Mouse (Mus musculus) limb, embryonic 12.5 days (tissue): ENCODE measurements around the gene Dcp1a. TPM values are rescaled to one million over a fixed set of nuclear protein-coding genes. Genes with fewer than 3 reads are reported as not detected.

Source experiments
- ATAC-seq: fragments of 200-750 bp; cut with Nextera tagmentation; 2 replicates; pipeline ENCODE4 v1.8.0; 2017; ENCODE audit warnings: low read depth, moderate TSS enrichment; ENCODE audit not compliant: insufficient number of reproducible peaks, insufficient read depth, low FRiP score, low TSS enrichment
- H3K27ac ChIP-seq: fragments of 300-500 bp; sonication (generic); 2 replicates; pipeline ENCODE4 v1.5.1; 2016; ENCODE audit warnings: mild to moderate bottlenecking, moderate library complexity
- H3K27me3 ChIP-seq: fragments of 300-500 bp; sonication (generic); 2 replicates; pipeline ENCODE4 v1.6.1; 2016; ENCODE audit warnings: mild to moderate bottlenecking, moderate library complexity
- H3K36me3 ChIP-seq: fragments of 300-500 bp; sonication (generic); 2 replicates; pipeline ENCODE4 v1.6.1; 2016; ENCODE audit warnings: mild to moderate bottlenecking, moderate library complexity
- H3K4me1 ChIP-seq: fragments of 300-500 bp; sonication (generic); replicated peaks from 2 replicates; pipeline ENCODE4 v1.6.1; 2016
- H3K4me2 ChIP-seq: fragments of 300-500 bp; sonication (generic); 2 replicates; pipeline ENCODE4 v1.6.1; 2016; ENCODE audit warnings: mild to moderate bottlenecking, moderate library complexity
- H3K4me3 ChIP-seq: fragments of 300-500 bp; sonication (generic); replicated peaks from 2 replicates; pipeline ENCODE4 v1.5.1; 2016; ENCODE audit warnings: mild to moderate bottlenecking
- H3K9ac ChIP-seq: fragments of 300-500 bp; sonication (generic); replicated peaks from 2 replicates; pipeline ENCODE4 v1.6.1; 2016; ENCODE audit warnings: mild to moderate bottlenecking, moderate library complexity
- H3K9me3 ChIP-seq: fragments of 300-500 bp; sonication (generic); 2 replicates; pipeline ENCODE4 v1.6.1; 2016; ENCODE audit warnings: mild to moderate bottlenecking, moderate library complexity
- WGBS: fragments of 180-500 bp; shearing (Covaris S2); methylation state at CpG from one replicate; pipeline ENCODE4 v1.1.7; 2016; 5-methylcytosine and 5-hydroxymethylcytosine counted together
- polyA plus RNA-seq: library from polyadenylated mRNA; unstranded; fragments of >200 nt; fragmentation: Nextera tagmentation; extraction: Ambion mirVana; gene quantifications from 2 replicates; pipeline ENCODE4 v1.2.1, GENCODE M21; 2016

Dcp1a gene
- polyA plus RNA-seq, 1 experiment from 2014 or later = 38.1 TPM

GRCm38 (mm10) chr14:30560803-30561389 is 81.6 kb downstream of the Dcp1a start:
- no peaks in the 10 kb centered on the region for H3K4me1 ChIP-seq
- no peaks in the 10 kb centered on the region for H3K9me3 ChIP-seq
- H3K27ac ChIP-seq = no peak overlapping the region
- no peak overlapping the region for H3K9ac ChIP-seq
- no peak overlapping the region for H3K4me3 ChIP-seq
- no peaks in the 10 kb centered on the region for H3K27me3 ChIP-seq
- H3K4me2 ChIP-seq = no peak overlapping the region
- peaks cover 91% of the 10 kb centered on the region for H3K36me3 ChIP-seq
- ATAC-seq = no peak
- 95% methylated on average over 13 of the region's 13 CpGs for WGBS

GRCm38 (mm10) chr14:30561470-30562187 is 82.3 kb downstream of the Dcp1a start:
- Histone ChIP-seq H3K4me3 (no peak overlapping the region), H3K9ac (no peak overlapping the region), H3K4me2 (no peak overlapping the region), H3K4me1 (no peaks in the 10 kb centered on the region), H3K27ac (no peak overlapping the region), H3K36me3 (peaks cover 91% of the 10 kb centered on the region), H3K9me3 (no peaks in the 10 kb centered on the region), H3K27me3 (no peaks in the 10 kb centered on the region)
- WGBS = 94% methylated on average over 14 of the region's 14 CpGs
- no peak for ATAC-seq

- Histone ChIP-seq H3K27ac (no peak overlapping the region), H3K4me3 (no peak overlapping the region), H3K27me3 (no peaks in the 10 kb centered on the region), H3K36me3 (peaks cover 91% of the 10 kb centered on the region), H3K9ac (no peak overlapping the region), H3K9me3 (no peaks in the 10 kb centered on the region), H3K4me2 (no peak overlapping the region), H3K4me1 (no peaks in the 10 kb centered on the region)
- ATAC-seq = no peak
These were observed 83.0 kb downstream of the Dcp1a start for GRCm38 (mm10) chr14:30562343-30562742.

DNA sequence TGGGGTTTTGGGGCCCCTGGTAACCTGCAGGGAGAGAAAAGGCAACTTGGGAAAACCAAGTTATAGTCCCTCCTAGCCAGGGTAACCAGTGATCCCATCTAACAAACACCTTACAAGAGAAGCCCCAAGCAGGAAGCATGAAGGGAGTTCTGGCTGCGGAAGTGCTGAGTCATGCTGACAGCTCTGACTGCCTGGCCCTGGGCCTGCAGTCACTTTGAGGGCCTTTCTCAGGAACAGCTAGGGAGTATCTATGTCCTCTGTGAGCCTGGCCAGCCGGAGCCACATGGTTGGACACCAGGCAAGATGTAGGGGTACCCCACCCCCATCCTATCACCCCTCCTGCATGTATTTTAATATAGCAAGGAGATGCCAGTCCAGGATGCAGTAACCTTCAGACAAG is 85.1 kb downstream of the Dcp1a start:
- H3K27me3 ChIP-seq = no peaks in the 10 kb centered on the region
- H3K36me3 ChIP-seq = peaks cover 91% of the 10 kb centered on the region
- no peak overlapping the region for H3K4me2 ChIP-seq
- no peak overlapping the region for H3K4me3 ChIP-seq
- H3K27ac ChIP-seq = no peak overlapping the region
- H3K9ac ChIP-seq = no peak overlapping the region
- 86% methylated on average over 2 of the region's 2 CpGs for WGBS
- no peaks in the 10 kb centered on the region for H3K9me3 ChIP-seq
- no peaks in the 10 kb centered on the region for H3K4me1 ChIP-seq
- no peak for ATAC-seq

DNA sequence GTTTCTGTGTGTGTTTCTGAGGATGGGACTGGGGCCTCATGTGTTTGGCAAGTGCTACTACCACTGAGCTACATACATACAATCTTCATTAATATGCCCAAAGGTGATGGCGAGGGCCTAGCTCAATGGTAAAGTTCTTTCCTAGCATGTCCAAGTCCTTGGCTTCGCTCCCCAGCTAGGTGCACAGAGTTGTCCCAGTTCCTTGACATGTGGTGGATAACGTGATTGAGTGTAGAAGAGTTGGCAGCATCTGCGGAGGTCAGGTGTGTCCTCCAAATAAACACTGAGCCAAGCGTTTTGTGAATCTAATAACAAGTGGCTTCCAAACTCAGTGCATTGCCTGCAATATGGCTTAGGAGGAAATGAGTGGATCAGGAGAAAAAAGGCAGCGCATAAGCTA is 87.0 kb downstream of the Dcp1a start:
- H3K27me3 ChIP-seq = no peaks in the 10 kb centered on the region
- H3K9me3 ChIP-seq = no peaks in the 10 kb centered on the region
- ATAC-seq = no peak
- no peak overlapping the region for H3K4me3 ChIP-seq
- no peaks in the 10 kb centered on the region for H3K4me1 ChIP-seq
- no peak overlapping the region for H3K4me2 ChIP-seq
- H3K36me3 ChIP-seq = peaks cover 90% of the 10 kb centered on the region
- H3K9ac ChIP-seq = no peak overlapping the region
- no peak overlapping the region for H3K27ac ChIP-seq
- 84% methylated on average over 6 of the region's 6 CpGs for WGBS

- Histone ChIP-seq H3K9me3 (no peaks in the 10 kb centered on the region), H3K27ac (no peak overlapping the region), H3K4me1 (no peaks in the 10 kb centered on the region), H3K27me3 (no peaks in the 10 kb centered on the region), H3K4me2 (no peak overlapping the region), H3K4me3 (no peak overlapping the region), H3K36me3 (peaks cover 99% of the 10 kb centered on the region), H3K9ac (no peak overlapping the region)
- WGBS = 87% methylated on average over 9 of the region's 9 CpGs
- ATAC-seq = no peak
These were observed 88.7 kb downstream of the Dcp1a start for GRCm38 (mm10) chr14:30568016-30568415.

GRCm38 (mm10) chr14:30570303-30570702 is 91.0 kb downstream of the Dcp1a start:
- Histone ChIP-seq H3K4me2 (no peak overlapping the region), H3K4me3 (no peak overlapping the region), H3K27me3 (no peaks in the 10 kb centered on the region), H3K36me3 (peaks cover 97% of the 10 kb centered on the region), H3K27ac (no peak overlapping the region), H3K4me1 (no peaks in the 10 kb centered on the region), H3K9me3 (no peaks in the 10 kb centered on the region), H3K9ac (no peak overlapping the region)
- 86% methylated on average over 9 of the region's 9 CpGs for WGBS
- ATAC-seq = no peak

- no peak overlapping the region for H3K9ac ChIP-seq
- 0 out of 2 replicates have a peak, but pooled peaks cover 5% of the 10 kb centered on the region for H3K4me1 ChIP-seq
- H3K4me2 ChIP-seq = no peak overlapping the region
- no peaks in the 10 kb centered on the region for H3K27me3 ChIP-seq
- H3K36me3 ChIP-seq = peaks cover 90% of the 10 kb centered on the region
- 92% methylated on average over 10 of the region's 10 CpGs for WGBS
- no peaks in the 10 kb centered on the region for H3K9me3 ChIP-seq
- ATAC-seq = no peak
- H3K4me3 ChIP-seq = no peak overlapping the region
- no peak overlapping the region for H3K27ac ChIP-seq
These were observed 92.9 kb downstream of the Dcp1a start for GRCm38 (mm10) chr14:30572253-30572652.

DNA sequence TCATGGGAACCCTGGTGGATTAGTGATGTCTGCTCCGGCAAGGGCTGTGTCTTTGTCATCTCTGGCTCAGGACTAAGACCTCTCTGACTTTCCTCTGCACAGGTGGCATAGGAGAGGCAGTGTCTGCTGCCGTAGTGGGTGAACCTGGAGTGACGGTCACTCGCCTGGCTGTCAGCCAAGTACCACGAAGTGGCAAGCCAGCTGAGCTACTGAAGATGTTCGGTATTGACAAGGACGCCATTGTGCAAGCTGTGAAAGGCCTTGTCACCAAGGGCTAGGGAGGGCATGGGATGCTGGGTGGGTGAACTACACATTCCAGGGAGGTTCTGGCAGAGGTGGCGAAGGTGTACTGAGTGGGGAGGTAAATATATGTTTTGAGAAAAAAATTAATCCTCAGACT is 93.9 kb downstream of the Dcp1a start:
- no peak overlapping the region for H3K27ac ChIP-seq
- ATAC-seq = no peak
- no peak overlapping the region for H3K9ac ChIP-seq
- H3K9me3 ChIP-seq = no peaks in the 10 kb centered on the region
- H3K4me1 ChIP-seq = 0 out of 2 replicates have a peak, but pooled peaks cover 9% of the 10 kb centered on the region
- no peak overlapping the region for H3K4me2 ChIP-seq
- H3K4me3 ChIP-seq = no peak overlapping the region
- peaks cover 80% of the 10 kb centered on the region for H3K36me3 ChIP-seq
- H3K27me3 ChIP-seq = no peaks in the 10 kb centered on the region
- 85% methylated on average over 8 of the region's 8 CpGs for WGBS

DNA sequence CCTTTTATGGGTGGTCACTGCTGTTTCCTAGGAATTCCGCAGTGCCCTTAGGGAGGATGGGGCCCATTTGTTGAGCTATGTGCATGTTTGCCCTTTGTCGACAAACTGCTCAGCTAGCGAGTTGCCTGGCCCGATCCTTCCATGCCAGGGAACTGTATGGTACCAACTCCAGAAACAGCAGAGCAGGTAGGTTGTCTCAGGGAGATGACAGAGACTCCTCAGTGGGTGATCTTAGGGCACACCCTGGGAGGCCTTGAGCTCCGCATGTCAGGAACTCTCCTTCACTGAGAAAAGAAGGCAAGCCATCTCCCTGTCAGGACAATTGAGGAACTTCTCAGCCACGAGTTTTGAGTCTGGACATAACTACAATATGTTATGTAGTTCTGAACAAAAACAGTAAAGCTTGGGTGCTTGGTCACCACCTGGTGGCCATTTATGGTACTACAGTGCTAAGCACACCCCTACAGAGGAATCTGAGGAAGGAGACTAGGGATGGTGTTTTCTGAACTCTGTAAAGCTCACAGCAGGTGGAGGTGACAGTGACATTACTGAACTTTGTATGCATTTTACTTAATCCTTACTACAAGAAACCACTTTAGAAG is 94.7 kb downstream of the Dcp1a start:
- Histone ChIP-seq H3K4me1 (0 out of 2 replicates have a peak, but pooled peaks cover 9% of the 10 kb centered on the region), H3K4me3 (no peak overlapping the region), H3K27me3 (no peaks in the 10 kb centered on the region), H3K27ac (peak overlapping the region; percentile 50; the same call in 1 of the 2 replicates), H3K9ac (no peak overlapping the region), H3K36me3 (peaks cover 72% of the 10 kb centered on the region), H3K4me2 (no peak overlapping the region), H3K9me3 (no peaks in the 10 kb centered on the region)
- 69% methylated on average over 6 of the region's 6 CpGs for WGBS
- peak; percentile 16; the same call in 1 of the 2 replicates for ATAC-seq

DNA sequence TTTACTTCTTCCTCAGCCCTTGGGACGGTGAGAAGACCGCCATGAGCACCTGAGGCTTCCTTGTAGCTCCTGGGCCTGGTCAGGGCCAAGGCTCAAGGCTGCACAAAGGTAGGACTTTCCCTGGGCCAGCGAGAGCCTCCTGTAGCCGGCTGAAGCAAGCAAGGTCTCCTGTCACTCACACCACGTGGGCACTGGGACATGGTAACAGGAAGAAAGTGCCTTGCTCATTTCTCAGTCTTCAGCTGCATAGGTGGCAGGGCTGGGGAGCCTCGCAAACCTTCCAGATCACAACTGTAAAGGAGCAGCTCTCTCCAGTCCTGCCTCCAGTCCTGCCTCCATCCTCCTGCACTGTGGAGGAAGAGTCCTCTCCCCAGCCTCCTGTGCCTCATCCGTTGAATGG is 96.5 kb downstream of the Dcp1a start:
- Histone ChIP-seq H3K4me2 (no peak overlapping the region), H3K27ac (no peak overlapping the region), H3K9ac (no peak overlapping the region; the same call in 1 of the 2 replicates), H3K36me3 (peaks cover 56% of the 10 kb centered on the region), H3K4me1 (peaks cover 14% of the 10 kb centered on the region; the same call in 1 of the 2 replicates), H3K4me3 (no peak overlapping the region), H3K27me3 (no peaks in the 10 kb centered on the region), H3K9me3 (no peaks in the 10 kb centered on the region)
- 72% methylated on average over 7 of the region's 7 CpGs for WGBS
- ATAC-seq = no peak
